Mouse (Mus musculus): ENCODE data around the gene Olfr110.
"Not testable (repeated sequence)": the region's sequence is repeated elsewhere in the genome, so short reads cannot be mapped to it uniquely, and the experiment has no call there.

Gene Olfr110

DNA sequence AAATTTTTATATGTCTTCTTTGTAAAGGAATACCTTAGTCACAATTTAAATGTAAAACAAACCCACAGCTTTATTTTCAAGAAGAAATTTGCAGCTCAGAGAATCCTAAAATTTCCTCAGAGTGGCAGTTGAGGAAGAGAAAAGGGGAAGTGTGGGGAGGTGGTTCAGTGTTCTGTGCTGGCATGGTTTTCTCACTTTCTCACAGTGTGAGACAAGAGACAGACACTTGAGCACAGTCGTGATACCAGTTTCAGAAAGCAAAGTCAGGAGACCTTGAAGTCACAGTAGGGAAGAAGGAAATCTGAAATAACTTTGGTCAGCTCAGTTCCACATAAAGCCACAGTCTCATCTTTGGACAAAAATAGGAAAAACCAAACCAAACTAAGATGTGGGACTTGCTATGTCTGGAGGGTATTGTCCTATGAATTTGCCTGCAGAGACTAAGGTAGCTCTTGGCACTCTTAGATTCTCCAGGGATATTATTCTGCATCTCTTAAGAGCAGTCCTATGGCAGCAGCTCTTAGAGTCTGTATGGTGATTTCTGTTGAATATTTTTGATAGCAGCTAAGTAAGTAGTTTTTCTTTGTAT lies at the start of gene Olfr110:
TSS of gene Olfr110 (plus strand) at position 539 of the 589 bp plus-strand sequence.
- Histone ChIP-seq H3K27me3 (ENCODE audit: insufficient read depth, low read length) (no peaks in the 10 kb centered on the region), H3K9me3 (ENCODE audit: low read length) (no peaks in the 10 kb centered on the region), H3K4me3 (replicated peaks; ENCODE audit: low read length) (no peak within 1 kb of the TSS), H3K36me3 (ENCODE audit: insufficient read depth, low read length) (no peaks in the 10 kb centered on the region), H3K4me1 (replicated peaks; ENCODE audit: low read depth, low read length) (no peaks in the 10 kb centered on the region)
- no peak for TF ChIP-seq CTCF (conservative IDR thresholded peaks at IDR 0.05; ENCODE audit: low read length)
- no peak for TF ChIP-seq POU5F1 (IDR thresholded peaks at IDR 0.05; ENCODE audit: borderline replicate concordance, low read length)
- TF ChIP-seq NANOG (IDR thresholded peaks at IDR 0.05; ENCODE audit: borderline replicate concordance, low read length), result no peak

DNA sequence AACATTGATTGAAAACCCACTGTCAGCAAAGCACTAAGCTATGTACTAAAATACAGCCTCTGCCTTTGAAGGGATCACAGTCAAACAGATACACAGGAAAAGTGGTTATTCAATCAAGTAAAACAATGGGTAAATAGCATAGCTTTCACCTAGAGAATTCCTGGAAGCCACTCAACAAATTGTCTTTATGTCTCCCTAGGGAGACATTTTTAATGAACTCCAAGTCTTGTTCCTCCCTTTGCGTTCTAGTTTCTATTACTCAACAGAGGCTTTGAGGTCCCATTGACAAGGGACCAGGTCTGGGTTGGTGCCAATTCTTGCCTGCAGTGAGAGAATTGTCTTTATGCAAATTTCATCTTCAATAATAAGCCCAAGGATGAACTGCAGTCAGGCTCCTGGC lies 47.1 kb upstream of the Olfr110 start, which contains the start of gene Olfr108:
TSS of gene Olfr108 (plus strand) at position 301 of the 400 bp plus-strand sequence.
- Histone ChIP-seq H3K4me1 (replicated peaks; ENCODE audit: low read depth, low read length) (no peaks in the 10 kb centered on the region), H3K4me3 (replicated peaks; ENCODE audit: low read length) (no peak within 1 kb of the TSS), H3K27me3 (ENCODE audit: insufficient read depth, low read length) (no peaks in the 10 kb centered on the region), H3K36me3 (ENCODE audit: insufficient read depth, low read length) (no peaks in the 10 kb centered on the region), H3K9me3 (ENCODE audit: low read length) (no peaks in the 10 kb centered on the region)
- TF ChIP-seq POU5F1 (IDR thresholded peaks at IDR 0.05; ENCODE audit: borderline replicate concordance, low read length) (no peak), NANOG (IDR thresholded peaks at IDR 0.05; ENCODE audit: borderline replicate concordance, low read length) (no peak), CTCF (conservative IDR thresholded peaks at IDR 0.05; ENCODE audit: low read length) (no peak)

DNA sequence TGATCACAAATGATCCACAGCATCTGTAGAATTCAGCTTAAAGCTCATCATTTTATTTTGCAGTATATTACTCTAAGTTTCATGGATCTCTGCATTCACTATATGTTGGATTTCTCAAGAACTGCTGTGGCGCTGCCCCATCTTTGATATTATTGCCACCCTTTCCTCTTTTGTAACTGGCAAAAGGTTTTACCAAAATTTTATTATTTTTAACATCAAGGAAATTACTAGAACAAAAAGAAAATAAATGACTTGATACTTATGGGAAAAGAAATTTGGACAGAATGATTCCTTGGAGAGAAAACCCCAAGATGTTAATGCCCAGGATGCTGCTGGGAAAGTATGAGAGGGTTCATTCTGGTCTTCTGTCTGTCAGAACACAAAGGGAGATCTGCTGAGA lies 33.7 kb upstream of the Olfr110 start, which contains the start of gene Olfr109:
TSS of gene Olfr109 (plus strand) at position 301 of the 400 bp plus-strand sequence.
- H3K4me1 ChIP-seq (replicated peaks; ENCODE audit: low read depth, low read length), result no peaks in the 10 kb centered on the region
- no peaks in the 10 kb centered on the region for H3K36me3 ChIP-seq (ENCODE audit: insufficient read depth, low read length)
- no peak within 1 kb of the TSS for H3K4me3 ChIP-seq (replicated peaks; ENCODE audit: low read length)
- TF ChIP-seq POU5F1 (IDR thresholded peaks at IDR 0.05; ENCODE audit: borderline replicate concordance, low read length) (no peak), CTCF (conservative IDR thresholded peaks at IDR 0.05; ENCODE audit: low read length) (no peak), NANOG (IDR thresholded peaks at IDR 0.05; ENCODE audit: borderline replicate concordance, low read length) (no peak)
- H3K9me3 ChIP-seq (ENCODE audit: low read length), result no peaks in the 10 kb centered on the region
- H3K27me3 ChIP-seq (ENCODE audit: insufficient read depth, low read length), result no peaks in the 10 kb centered on the region

DNA sequence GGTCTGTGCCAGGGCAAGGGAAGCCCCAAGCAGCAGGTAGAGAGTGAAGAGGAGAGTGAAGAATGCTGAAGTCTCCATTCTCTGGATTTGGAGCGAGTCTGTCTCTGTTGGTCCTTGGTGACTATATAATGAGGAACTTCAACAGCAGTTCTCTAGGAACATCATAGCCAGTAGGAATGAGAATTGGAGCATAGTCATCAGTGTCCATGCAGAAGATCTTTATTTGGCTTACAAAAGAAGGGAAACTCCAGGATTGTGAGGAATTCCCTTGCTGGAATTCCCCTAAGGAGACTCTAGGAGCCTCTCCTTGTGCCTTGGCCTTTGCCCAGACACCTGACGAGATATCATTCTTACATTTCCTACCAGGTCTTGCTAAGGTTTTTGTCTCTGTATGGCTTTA lies 8.8 kb upstream of the Olfr110 start, which contains the start of gene H2-M2:
TSS of gene H2-M2 (minus strand) at position 101 of the 400 bp plus-strand sequence.
- no peaks in the 10 kb centered on the region for H3K36me3 ChIP-seq (ENCODE audit: insufficient read depth, low read length)
- no peaks in the 10 kb centered on the region for H3K4me1 ChIP-seq (replicated peaks; ENCODE audit: low read depth, low read length)
- H3K27me3 ChIP-seq (ENCODE audit: insufficient read depth, low read length), result no peaks in the 10 kb centered on the region
- H3K9me3 ChIP-seq (ENCODE audit: low read length), result no peaks in the 10 kb centered on the region
- no peak within 1 kb of the TSS for H3K4me3 ChIP-seq (replicated peaks; ENCODE audit: low read length)
- no peak for TF ChIP-seq NANOG (IDR thresholded peaks at IDR 0.05; ENCODE audit: borderline replicate concordance, low read length)
- no peak for TF ChIP-seq POU5F1 (IDR thresholded peaks at IDR 0.05; ENCODE audit: borderline replicate concordance, low read length)
- no peak for TF ChIP-seq CTCF (conservative IDR thresholded peaks at IDR 0.05; ENCODE audit: low read length)

DNA sequence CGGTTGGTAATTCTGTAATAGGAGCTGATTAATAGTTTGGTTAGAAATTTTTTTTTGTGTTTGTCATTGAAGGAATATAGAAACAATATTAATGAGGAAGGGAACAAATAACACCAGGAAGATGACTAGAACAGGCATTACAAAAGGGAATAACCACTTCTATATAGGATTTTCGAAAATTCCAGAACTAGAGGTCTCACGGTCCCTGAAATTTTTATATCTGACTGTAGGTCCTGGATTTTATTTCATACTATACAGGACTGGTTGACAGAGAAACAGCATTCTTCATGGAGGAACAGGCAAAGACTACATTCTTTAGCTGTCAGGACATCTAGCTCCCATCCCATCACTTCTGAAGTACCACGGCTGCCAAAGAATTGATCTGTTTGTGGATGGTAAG lies 15.5 kb downstream of the Olfr110 start, which contains the start of gene Olfr111:
TSS of gene Olfr111 (plus strand) at position 301 of the 400 bp plus-strand sequence.
- H3K27me3 ChIP-seq (ENCODE audit: insufficient read depth, low read length), result no peaks in the 10 kb centered on the region
- H3K36me3 ChIP-seq (ENCODE audit: insufficient read depth, low read length), result no peaks in the 10 kb centered on the region
- H3K4me3 ChIP-seq (replicated peaks; ENCODE audit: low read length), result no peak within 1 kb of the TSS
- TF ChIP-seq POU5F1 (IDR thresholded peaks at IDR 0.05; ENCODE audit: borderline replicate concordance, low read length) (no peak), NANOG (IDR thresholded peaks at IDR 0.05; ENCODE audit: borderline replicate concordance, low read length) (no peak), CTCF (conservative IDR thresholded peaks at IDR 0.05; ENCODE audit: low read length) (no peak)
- no peaks in the 10 kb centered on the region for H3K4me1 ChIP-seq (replicated peaks; ENCODE audit: low read depth, low read length)
- H3K9me3 ChIP-seq (ENCODE audit: low read length), result 0 out of 2 replicates have a peak, but pooled peaks cover 6% of the 10 kb centered on the region

DNA sequence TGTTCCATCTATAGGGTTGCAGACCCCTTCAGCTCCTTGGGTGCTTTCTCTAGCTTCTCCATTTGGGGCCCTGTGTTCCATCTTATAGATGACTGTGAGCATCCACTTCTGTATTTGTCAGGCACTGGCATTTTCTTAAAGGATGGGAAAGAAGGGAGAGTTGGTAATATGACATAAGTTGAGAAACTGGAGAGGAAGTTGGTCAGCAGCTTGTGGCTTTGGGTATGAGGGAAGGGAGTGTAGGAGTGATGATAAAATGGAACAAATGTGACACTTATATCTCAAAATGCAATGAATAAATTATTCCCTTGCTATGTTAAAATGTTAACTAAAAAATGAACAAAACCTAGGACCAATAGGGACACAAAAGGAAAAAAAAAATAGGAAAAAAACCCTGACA lies 32.3 kb downstream of the Olfr110 start:
- not testable (repeated sequence) for H3K36me3 ChIP-seq (ENCODE audit: insufficient read depth, low read length); H3K9me3 ChIP-seq (ENCODE audit: low read length); H3K4me1 ChIP-seq (replicated peaks; ENCODE audit: low read depth, low read length); H3K27me3 ChIP-seq (ENCODE audit: insufficient read depth, low read length); H3K4me3 ChIP-seq (replicated peaks; ENCODE audit: low read length)

DNA sequence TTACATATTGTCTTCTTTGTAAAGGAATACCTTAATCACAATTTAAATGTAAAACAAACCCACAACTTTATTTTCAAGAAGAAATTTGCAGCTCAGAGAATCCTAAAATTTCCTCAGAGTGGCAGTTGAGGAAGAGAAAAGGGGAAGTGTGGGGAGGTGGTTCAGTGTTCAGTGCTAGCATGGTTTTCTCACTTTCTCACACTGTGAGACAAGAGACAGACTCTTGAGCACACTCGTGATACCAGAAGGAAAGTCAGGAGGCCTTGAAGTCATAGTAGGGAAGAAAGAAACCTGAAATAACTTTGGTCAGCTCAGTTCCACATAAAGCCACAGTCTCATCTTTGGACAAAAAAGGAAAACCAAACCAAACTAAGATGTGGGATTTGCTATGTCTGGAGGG lies 33.2 kb downstream of the Olfr110 start:
- H3K4me1 ChIP-seq (replicated peaks; ENCODE audit: low read depth, low read length); H3K4me3 ChIP-seq (replicated peaks; ENCODE audit: low read length); H3K36me3 ChIP-seq (ENCODE audit: insufficient read depth, low read length); H3K27me3 ChIP-seq (ENCODE audit: insufficient read depth, low read length); H3K9me3 ChIP-seq (ENCODE audit: low read length): not testable (repeated sequence)

DNA sequence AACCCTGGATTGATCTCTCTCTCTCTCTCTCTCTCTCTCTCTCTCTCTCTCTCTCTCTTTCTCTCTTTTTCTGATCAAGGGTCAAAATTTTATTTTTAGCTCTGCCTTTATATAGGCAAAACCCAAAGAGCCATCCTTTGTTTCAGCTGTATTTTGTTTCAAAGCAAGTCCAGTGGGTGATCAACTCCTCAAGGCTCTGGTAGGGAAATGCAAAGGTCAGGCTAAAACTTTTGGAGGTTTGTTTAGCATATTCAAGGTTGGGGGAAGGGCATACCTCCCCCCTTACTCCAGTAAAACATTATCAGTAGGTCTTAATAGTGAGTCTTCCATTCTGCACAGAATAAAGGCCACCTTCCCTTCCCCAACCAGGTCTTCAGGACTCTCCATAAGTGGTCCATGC lies 42.9 kb downstream of the Olfr110 start:
- H3K4me1 ChIP-seq (replicated peaks; ENCODE audit: low read depth, low read length), result 0 out of 2 replicates have a peak, but pooled peaks cover 2% of the 10 kb centered on the region
- TF ChIP-seq NANOG (IDR thresholded peaks at IDR 0.05; ENCODE audit: borderline replicate concordance, low read length) (peak; percentile 67; the same call in 1 of the 2 replicates), POU5F1 (IDR thresholded peaks at IDR 0.05; ENCODE audit: borderline replicate concordance, low read length) (no peak), CTCF (conservative IDR thresholded peaks at IDR 0.05; ENCODE audit: low read length) (no peak)

DNA sequence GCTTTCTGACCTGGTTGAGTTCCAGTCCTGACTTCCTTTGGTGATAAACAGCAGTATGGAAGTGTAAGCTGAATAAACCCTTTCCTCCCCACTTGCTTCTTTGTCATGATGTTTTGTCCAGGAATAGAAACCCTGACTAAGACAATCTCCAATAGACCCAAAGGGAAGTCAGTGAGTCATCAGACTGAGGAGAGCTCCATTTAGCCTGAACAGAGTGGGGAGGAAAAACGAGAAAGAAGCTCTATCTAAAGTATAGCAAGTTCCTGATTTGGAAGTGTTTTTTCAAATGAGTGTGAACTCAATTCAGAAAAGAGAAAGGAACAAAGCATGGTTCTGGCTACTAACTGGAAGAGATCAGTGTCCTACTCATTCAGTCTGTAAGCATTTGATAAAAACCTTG lies 46.1 kb downstream of the Olfr110 start:
- not testable (repeated sequence) for H3K4me1 ChIP-seq (replicated peaks; ENCODE audit: low read depth, low read length); H3K27me3 ChIP-seq (ENCODE audit: insufficient read depth, low read length); H3K4me3 ChIP-seq (replicated peaks; ENCODE audit: low read length); H3K36me3 ChIP-seq (ENCODE audit: insufficient read depth, low read length)
- H3K9me3 ChIP-seq (ENCODE audit: low read length), result peaks cover 24% of the 10 kb centered on the region

More for the DNA sequence above, 42.9 kb downstream of the Olfr110 start:
- Histone ChIP-seq H3K9me3 (ENCODE audit: low read length) (peaks cover 24% of the 10 kb centered on the region), H3K4me3 (replicated peaks; ENCODE audit: low read length) (no peak overlapping the region), H3K36me3 (ENCODE audit: insufficient read depth, low read length) (peaks cover 4% of the 10 kb centered on the region; the same call in 1 of the 2 replicates), H3K27me3 (ENCODE audit: insufficient read depth, low read length) (no peaks in the 10 kb centered on the region)
